26 mouse cellular contexts compared by ENCODE assay signal in the genomic region with DNA sequence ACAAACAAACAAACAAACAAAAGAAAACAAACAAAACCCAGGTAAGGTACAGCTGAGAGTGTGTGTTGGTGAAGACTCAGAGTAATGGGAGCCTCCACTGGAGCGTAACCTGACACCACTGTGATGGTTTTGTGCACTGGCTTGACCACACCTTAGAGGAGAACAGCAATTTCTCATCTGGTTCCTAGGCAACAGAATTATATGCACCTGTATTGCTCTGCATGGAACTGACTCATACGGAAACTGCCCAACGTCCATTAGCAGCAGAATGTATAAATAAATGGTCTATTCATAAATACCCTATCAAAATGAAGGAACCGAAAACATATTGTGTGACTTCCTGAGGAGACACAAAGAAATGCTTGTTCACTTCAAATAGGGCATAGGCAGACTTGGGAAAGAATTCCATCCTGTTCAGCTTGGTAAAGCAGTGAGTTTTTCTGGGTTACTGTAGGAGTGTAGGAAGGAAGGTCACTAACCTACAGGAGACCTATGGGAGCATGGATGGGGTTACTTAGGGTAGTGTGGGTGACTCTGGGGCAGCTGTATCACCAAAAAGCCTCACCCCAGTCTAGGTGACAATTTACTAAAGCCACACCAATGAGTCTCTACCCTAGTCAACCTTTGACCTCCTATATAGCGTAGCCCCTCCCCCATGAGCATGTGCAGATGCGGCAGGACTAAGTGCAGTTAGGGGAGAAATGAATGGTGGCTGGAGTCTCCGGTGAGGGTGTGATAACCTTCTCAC. TPM values are rescaled to one million over a fixed set of nuclear protein-coding genes. Genes with fewer than 3 reads are reported as not detected.
DNase-seq lines count a peak whose midpoint lies in the region; ATAC-seq and TF ChIP-seq lines count a peak whose summit lies in the region.
"Had no signal": no experiment of that assay in that cellular context is flagged by ENCODE, and none has a peak within 500 bp of the region (broad histone marks: within the 10 kb centered on the region; RNA-seq: fewer than 3 reads in every experiment).

No protein-coding gene starts in this region.

- 76% methylated on average over 7 of the region's 7 CpGs for WGBS in kidney, embryonic 15.5 days
- 48% methylated on average over 7 of the region's 7 CpGs for WGBS in intestine, embryonic 16.5 days
- 40% methylated on average over 7 of the region's 7 CpGs for WGBS in stomach, postnatal 0 days

- no peaks in the 10 kb centered on the region for H3K9me3 ChIP-seq in kidney, embryonic 15.5 days (replicated peaks)
- no peaks in the 10 kb centered on the region for H3K9me3 ChIP-seq in intestine, embryonic 16.5 days (ENCODE audit: control insufficient read depth, low read length)
- H3K9me3 ChIP-seq in stomach, postnatal 0 days (ENCODE audit: control insufficient read depth, low read length), result no peaks in the 10 kb centered on the region
- H3K9me3 ChIP-seq: forebrain, embryonic 12.5 days; heart, embryonic 13.5 days; hindbrain, embryonic 15.5 days had no signal

- H3K27me3 ChIP-seq in kidney, embryonic 15.5 days, result no peaks in the 10 kb centered on the region
- H3K27me3 ChIP-seq in intestine, embryonic 16.5 days (replicated peaks; ENCODE audit: control insufficient read depth, insufficient read depth, low read length), result no peaks in the 10 kb centered on the region
- no peaks in the 10 kb centered on the region for H3K27me3 ChIP-seq in stomach, postnatal 0 days (ENCODE audit: control insufficient read depth, insufficient read depth, low read length)
- H3K27me3 ChIP-seq: forebrain, embryonic 12.5 days; heart, embryonic 13.5 days; hindbrain, embryonic 15.5 days had no signal

- ATAC-seq in kidney, embryonic 15.5 days (replicated peaks; ENCODE audit: low FRiP score), result 0 out of 2 replicates have a peak, but pooled peaks have one; percentile 36
- ATAC-seq in intestine, embryonic 16.5 days, result peak; percentile 93
- ATAC-seq in stomach, postnatal 0 days (ENCODE audit: low FRiP score, low TSS enrichment), result peak; percentile 78; the same call in 1 of the 2 replicates
- ATAC-seq: activated CD4-positive, CD25-positive, alpha-beta regulatory T cell, adult 4 months had no signal

- TF ChIP-seq CTCF in stomach, postnatal 0 days (IDR thresholded peaks at IDR 0.05; ENCODE audit: low read depth), result no peak

- no peak overlapping the region for H3K4me3 ChIP-seq in kidney, embryonic 15.5 days (replicated peaks)
- H3K4me3 ChIP-seq in intestine, embryonic 16.5 days (ENCODE audit: low read length), result no peak overlapping the region
- H3K4me3 ChIP-seq in stomach, postnatal 0 days (ENCODE audit: low read depth, low read length), result no peak overlapping the region
- H3K4me3 ChIP-seq: forebrain, embryonic 12.5 days; heart, embryonic 13.5 days; hindbrain, embryonic 15.5 days had no signal

- no peak overlapping the region for H3K9ac ChIP-seq in kidney, embryonic 15.5 days
- H3K9ac ChIP-seq in intestine, embryonic 16.5 days (ENCODE audit: low read depth, low read length), result no peak overlapping the region
- no peak overlapping the region for H3K9ac ChIP-seq in stomach, postnatal 0 days (ENCODE audit: low read length)
- H3K9ac ChIP-seq: forebrain, embryonic 12.5 days; heart, embryonic 13.5 days; hindbrain, embryonic 15.5 days had no signal

- H3K36me3 ChIP-seq in kidney, embryonic 15.5 days, result no peaks in the 10 kb centered on the region
- H3K36me3 ChIP-seq in intestine, embryonic 16.5 days (ENCODE audit: control insufficient read depth, insufficient read depth, low read length), result no peaks in the 10 kb centered on the region
- H3K36me3 ChIP-seq in stomach, postnatal 0 days (ENCODE audit: control insufficient read depth, insufficient read depth, low read length), result no peaks in the 10 kb centered on the region
- H3K36me3 ChIP-seq: forebrain, embryonic 12.5 days; heart, embryonic 13.5 days; hindbrain, embryonic 15.5 days had no signal

- no peak for TF ChIP-seq EP300 in stomach, postnatal 0 days (optimal IDR thresholded peaks at IDR 0.05)

- 0 out of 2 replicates have a peak overlapping the region, but pooled peaks have one; percentile 4 for H3K27ac ChIP-seq in kidney, embryonic 15.5 days
- no peak overlapping the region for H3K27ac ChIP-seq in intestine, embryonic 16.5 days (ENCODE audit: low read length)
- no peak overlapping the region for H3K27ac ChIP-seq in stomach, postnatal 0 days (replicated peaks)
- H3K27ac ChIP-seq: forebrain, embryonic 12.5 days; heart, embryonic 13.5 days; hindbrain, embryonic 15.5 days had no signal

- no peaks in the 10 kb centered on the region for H3K4me1 ChIP-seq in kidney, embryonic 15.5 days
- H3K4me1 ChIP-seq in intestine, embryonic 16.5 days (ENCODE audit: control insufficient read depth, insufficient read depth, low read length), result no peaks in the 10 kb centered on the region
- no peaks in the 10 kb centered on the region for H3K4me1 ChIP-seq in stomach, postnatal 0 days (replicated peaks; ENCODE audit: control insufficient read depth, insufficient read depth)
- H3K4me1 ChIP-seq: forebrain, embryonic 12.5 days; heart, embryonic 13.5 days; hindbrain, embryonic 15.5 days had no signal

- no peak overlapping the region for H3K4me2 ChIP-seq in kidney, embryonic 15.5 days
- no peak overlapping the region for H3K4me2 ChIP-seq in intestine, embryonic 16.5 days (ENCODE audit: low read depth, low read length)
- no peak overlapping the region for H3K4me2 ChIP-seq in stomach, postnatal 0 days (replicated peaks; ENCODE audit: low read depth)
- H3K4me2 ChIP-seq: forebrain, embryonic 12.5 days; heart, embryonic 13.5 days; hindbrain, embryonic 15.5 days had no signal

- DNase-seq in kidney, adult 8-10 months, result no peak
- DNase-seq in R1 (ENCODE audit: low read depth, low spot score), result peak; percentile 27
- DNase-seq in stomach, postnatal 0 days (ENCODE audit: low spot score), result no peak
- DNase-seq in layer of hippocampus, adult 18-20 months (ENCODE audit: low spot score in 2 of 2), result no peak
- DNase-seq in urinary bladder, adult 18-20 months (ENCODE audit: low spot score in 2 of 2), result no peak
- DNase-seq: adrenal gland, postnatal 25 days; B cell, adult 2 months; cerebellum, adult 18-20 months; cerebellum, postnatal 36 days; heart, adult 18-20 months; heart, postnatal 36 days; kidney, adult 18-20 months; layer of hippocampus, postnatal 36 days; lung, adult 18-20 months; lung, postnatal 36 days; thymus, postnatal 36 days had no signal

RNA-seq across cellular contexts. Expression of a gene that starts 57.7 kb away (rescaled TPM):
- polyA plus RNA-seq in kidney, embryonic 15.5 days (2015; fragmentation: Nextera tagmentation; extraction: Ambion mirVana), result 0.23 TPM in 1 of 2 replicates, not detected in the other
- polyA plus RNA-seq in intestine, embryonic 16.5 days (2015; fragmentation: Nextera tagmentation; extraction: Ambion mirVana), result 0.28 and 0.37 TPM in 2 replicates
- polyA plus RNA-seq in stomach, postnatal 0 days (2015; fragmentation: Nextera tagmentation; extraction: Ambion mirVana), result 0.18 and 0.23 TPM in 2 replicates
- not detected for total RNA-seq in layer of hippocampus, adult 18-20 months (2021)
- total RNA-seq: adrenal gland, postnatal 25 days; gastrocnemius, adult 8-10 months; heart, adult 18-20 months; heart, postnatal 36 days; layer of hippocampus, postnatal 36 days; left cerebral cortex, postnatal 14 days; liver, adult 2 months; megakaryocyte-erythroid progenitor cell, adult 5-6 weeks had no signal
- polyA plus RNA-seq: activated CD4-positive, CD25-positive, alpha-beta regulatory T cell, adult 4 months; heart, embryonic 13.5 days; liver, adult 2 months had no signal

Comparison
In these comparisons a context has a peak if more than half of its experiments do, and no peak if none do; other contexts are left out.
1. ATAC-seq: peak in every context shown above with its lines; median percentile 93 in intestine, embryonic 16.5 days; 78 in stomach, postnatal 0 days; 36 in kidney, embryonic 15.5 days.